Mouse (Mus musculus) hematopoietic stem cell, adult 5-6 weeks (primary cell): ENCODE measurements around the gene Fhl5. TPM values are rescaled to one million over a fixed set of nuclear protein-coding genes. Genes with fewer than 3 reads are reported as not detected.

ENCODE experiments used
- total RNA-seq: library from RNA; stranded (forward); fragments of 172-1452, 232-1000 nt; gene quantifications from 2 replicates; pipeline ENCODE4 v1.2.3, GENCODE M21; 2017

Fhl5 gene
- total RNA-seq, 1 experiment from 2014 or later = not detected

Other genes starting within 250 kb of the Fhl5 start
- 24.8 and 32.7 TPM in 2 replicates for gene Ufl1, start 38.9 kb upstream of the Fhl5 start, total RNA-seq